Mouse (Mus musculus) urinary bladder, adult 18-20 months (tissue): ENCODE data around the gene Isg15.

Experiments used
- DNase-seq, 2 experiments: peaks; one replicate each; pipeline ENCODE4 v3.0.0; 2022; ENCODE audit warnings: low spot score in 2 of 2, mixed read lengths in 2 of 2

Isg15 gene

GRCm38 (mm10) chr4:156203001-156203412 lies 2.4 kb upstream of the Isg15 start, which contains the start of gene AW011738:
TSS of gene AW011738 (plus strand) at chr4:156203304.
- DNase-seq: no peak

GRCm38 (mm10) chr4:156202462-156202893 lies 1.9 kb upstream of the Isg15 start:
- no peak for DNase-seq

- peak; percentile 78 to 88 for DNase-seq
Observed at GRCm38 (mm10) chr4:156197829-156198205, 2.8 kb downstream of the Isg15 start.

- peak; percentile 53 to 63 for DNase-seq
Observed at GRCm38 (mm10) chr4:156197131-156197828, 3.3 kb downstream of the Isg15 start, which contains the start of gene Agrn. TSS of gene Agrn (minus strand) at chr4:156197488.

GRCm38 (mm10) chr4:156195927-156196870 lies 4.4 kb downstream of the Isg15 start:
- peak in 1 of 2 experiments; percentile 41 for DNase-seq

DNA sequence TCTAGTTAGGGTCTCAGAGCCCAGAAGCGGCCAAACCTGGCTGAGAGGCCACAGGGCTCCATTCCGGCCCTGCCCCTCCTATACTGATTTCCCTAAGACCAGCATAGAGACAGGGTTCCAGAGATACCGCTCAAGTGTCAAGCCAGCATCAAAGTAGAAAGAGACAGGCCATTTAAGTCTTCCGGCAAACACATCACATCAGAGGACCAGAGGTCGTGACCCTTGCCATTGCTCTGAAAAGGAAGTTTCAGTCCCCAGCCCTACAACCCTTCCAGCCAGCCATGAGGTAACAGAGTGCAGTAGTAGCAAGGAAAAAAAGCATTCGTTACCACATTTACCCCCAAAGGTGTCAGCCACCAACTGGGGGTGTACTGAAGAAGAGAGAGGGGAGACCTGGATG lies 6.3 kb downstream of the Isg15 start:
- DNase-seq: no peak

GRCm38 (mm10) chr4:156193906-156194305 lies 6.7 kb downstream of the Isg15 start:
- DNase-seq: no peak

- no peak for DNase-seq
Observed at GRCm38 (mm10) chr4:156193200-156193590, 7.4 kb downstream of the Isg15 start.

GRCm38 (mm10) chr4:156192421-156193199 lies 8.0 kb downstream of the Isg15 start:
- peak; percentile 55 to 68 for DNase-seq

DNA sequence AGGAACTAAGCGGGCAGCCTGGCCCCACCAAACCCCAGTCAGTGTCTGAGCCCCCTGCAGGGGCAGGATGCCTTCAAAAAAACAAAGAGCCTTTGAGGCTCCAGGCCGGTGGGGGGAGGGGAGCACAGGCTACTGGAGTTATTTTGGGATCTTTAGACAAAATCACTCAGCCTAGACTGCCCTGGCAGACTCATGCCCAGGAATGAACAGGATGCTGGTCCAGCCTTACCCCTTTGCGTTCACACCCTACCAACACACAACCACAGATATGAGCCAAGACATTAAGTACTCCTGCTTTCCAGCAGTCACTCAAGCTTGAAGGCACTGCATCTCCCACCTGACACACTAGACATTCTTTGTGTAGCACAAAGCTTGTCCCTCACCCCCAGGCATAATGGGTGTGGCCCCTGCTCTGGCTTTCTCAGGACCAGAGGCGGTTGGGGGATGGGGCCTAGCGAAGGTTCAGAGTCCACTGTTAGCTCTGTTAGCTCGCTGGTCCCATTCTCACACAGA lies 11.8 kb downstream of the Isg15 start:
- no peak for DNase-seq

DNA sequence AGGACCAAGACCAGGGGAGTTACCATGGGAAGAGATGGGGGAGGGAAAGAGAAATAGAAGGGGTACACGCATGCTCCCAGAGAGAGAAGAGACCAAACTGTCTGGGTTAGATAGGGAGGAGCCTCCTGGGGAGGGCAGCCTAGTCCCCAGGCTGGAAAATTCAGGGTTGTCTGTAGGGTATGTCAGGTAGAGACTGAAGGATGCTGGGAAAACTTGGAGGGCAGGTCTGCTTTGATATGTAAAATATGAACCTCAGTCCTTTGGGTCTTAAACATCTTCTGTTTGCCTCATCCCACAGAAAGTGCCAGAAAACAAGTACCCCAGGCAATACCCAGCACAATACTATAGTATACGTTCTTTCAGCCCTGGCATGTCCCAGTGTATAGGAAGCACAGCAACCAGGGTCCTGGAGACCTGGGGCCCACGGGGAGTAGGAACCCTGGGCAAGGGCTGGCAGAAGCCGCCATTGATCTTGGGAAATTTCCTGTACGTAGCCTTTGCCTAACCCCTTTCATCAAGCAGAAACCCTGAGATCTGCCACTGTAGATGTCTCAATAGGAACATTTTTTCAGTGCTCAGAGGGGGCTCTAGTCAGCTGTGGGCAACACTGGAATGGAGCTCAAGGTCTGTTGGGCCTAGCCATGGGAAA lies 12.3 kb downstream of the Isg15 start:
- DNase-seq: no peak

DNA sequence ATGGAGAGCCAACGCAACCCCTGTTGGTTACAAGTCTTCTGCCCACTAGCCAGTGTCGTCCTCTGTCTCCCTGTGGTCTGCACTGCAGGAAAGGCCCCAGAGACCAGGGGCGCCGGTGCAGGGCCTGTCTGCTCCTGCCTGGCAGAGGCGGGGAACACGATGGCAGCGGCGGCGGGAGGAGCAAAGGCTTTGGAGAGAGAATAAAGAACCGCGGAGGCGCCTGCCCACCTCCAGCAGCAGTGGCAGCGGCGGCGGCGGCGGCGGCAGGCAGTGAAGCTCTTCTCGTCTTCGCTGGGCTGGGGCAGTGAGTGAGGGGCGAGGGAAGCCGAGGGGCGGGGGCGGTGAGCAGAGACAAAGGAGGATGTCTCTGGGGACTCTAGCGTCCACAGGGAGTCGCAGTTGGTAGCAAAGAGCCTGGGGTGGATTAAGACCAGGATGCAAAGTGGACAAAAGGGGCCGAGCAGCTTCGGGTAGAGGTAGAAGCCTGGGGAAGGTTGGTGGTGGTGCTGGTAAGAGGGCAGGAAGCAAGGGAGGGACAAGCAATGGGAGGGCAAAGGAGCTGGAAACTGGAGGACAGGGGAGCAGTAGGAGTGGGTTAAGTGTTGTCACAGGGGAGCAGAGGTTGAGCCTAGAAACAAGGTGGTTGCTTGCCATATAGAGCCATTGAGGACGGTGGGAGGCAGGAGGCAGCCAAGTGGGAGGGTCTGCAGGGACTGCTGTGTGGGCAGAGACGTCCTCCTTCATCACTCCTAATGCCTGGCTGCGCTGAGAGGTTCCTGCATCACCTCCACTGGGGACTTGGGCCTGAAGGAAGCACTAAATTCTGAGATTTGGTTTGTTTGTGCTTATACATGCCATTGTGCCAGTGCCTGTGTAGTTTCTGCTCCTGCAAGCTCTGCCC lies 14.4 kb downstream of the Isg15 start:
- no peak for DNase-seq

GRCm38 (mm10) chr4:156185456-156185949 lies 15.1 kb downstream of the Isg15 start:
- no peak for DNase-seq

GRCm38 (mm10) chr4:156184291-156184954 lies 16.2 kb downstream of the Isg15 start:
- no peak for DNase-seq

- DNase-seq: no peak
Observed at GRCm38 (mm10) chr4:156183747-156184146, 16.9 kb downstream of the Isg15 start.

DNA sequence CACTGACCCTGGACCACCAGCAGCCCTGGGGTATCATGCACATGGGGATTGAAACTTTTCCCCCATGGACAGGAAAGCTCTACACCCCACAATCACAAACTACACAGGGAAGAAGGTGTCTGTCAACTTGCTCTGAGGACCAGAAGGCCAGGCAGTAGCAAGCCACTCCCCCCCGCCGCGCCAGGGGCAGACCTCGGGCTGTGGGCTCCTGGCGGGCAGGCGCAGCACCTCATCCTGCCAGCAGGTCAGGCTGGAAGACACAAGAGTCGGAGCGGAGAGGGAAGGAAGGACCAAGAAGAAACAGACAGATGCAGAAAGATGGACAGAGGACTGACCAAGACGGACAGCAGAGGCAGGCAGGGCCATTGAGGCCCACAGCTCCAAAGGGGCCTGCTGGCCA lies 23.0 kb downstream of the Isg15 start:
- DNase-seq: no peak

GRCm38 (mm10) chr4:156171828-156172227 lies 28.8 kb downstream of the Isg15 start:
- DNase-seq: no peak

DNA sequence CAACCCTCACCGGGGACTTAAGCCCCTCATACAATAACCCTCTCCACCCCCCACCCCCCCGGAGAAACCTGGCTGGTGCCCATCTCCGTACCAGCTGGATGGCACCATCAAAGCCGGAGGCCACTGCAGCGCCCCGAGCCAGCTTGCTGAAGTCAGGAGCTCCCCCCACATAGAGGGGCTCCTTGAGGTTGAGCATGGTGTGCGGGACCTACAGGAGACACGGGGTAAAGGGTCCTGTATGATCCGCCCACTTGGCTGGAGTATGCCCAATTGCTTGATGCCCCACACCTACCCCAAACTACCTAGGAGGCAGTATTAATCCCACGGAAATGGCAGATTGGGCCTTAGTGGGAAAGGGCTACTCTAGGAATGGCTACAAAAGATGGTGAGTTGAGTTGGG lies 31.5 kb downstream of the Isg15 start:
- DNase-seq: no peak

- no peak for DNase-seq
Observed at GRCm38 (mm10) chr4:156168611-156169010, 32.0 kb downstream of the Isg15 start.
